Mouse (Mus musculus) heart, adult 2 months (tissue): ENCODE results near the gene Ndufa5.

Source experiments
- CTCF ChIP-seq: fragments of 200-600 bp; IDR thresholded peaks from 2 replicates; pipeline ENCODE4 v1.8.1; 2022; ENCODE audit warnings: antibody characterized with exemption, mild to moderate bottlenecking, moderate library complexity
- EP300 ChIP-seq: fragments of 200-500 bp; IDR thresholded peaks from 2 replicates; pipeline ENCODE4 v1.6.1; 2011; ENCODE audit warnings: low read depth, low read length, control low read depth; ENCODE audit not compliant: insufficient read depth
- POLR2A ChIP-seq: fragments of 200-500 bp; IDR thresholded peaks from 2 replicates; pipeline ENCODE4 v1.6.1; 2011; ENCODE audit warnings: mild to moderate bottlenecking, low read depth, low read length, control low read depth; ENCODE audit not compliant: insufficient read depth

DNA sequence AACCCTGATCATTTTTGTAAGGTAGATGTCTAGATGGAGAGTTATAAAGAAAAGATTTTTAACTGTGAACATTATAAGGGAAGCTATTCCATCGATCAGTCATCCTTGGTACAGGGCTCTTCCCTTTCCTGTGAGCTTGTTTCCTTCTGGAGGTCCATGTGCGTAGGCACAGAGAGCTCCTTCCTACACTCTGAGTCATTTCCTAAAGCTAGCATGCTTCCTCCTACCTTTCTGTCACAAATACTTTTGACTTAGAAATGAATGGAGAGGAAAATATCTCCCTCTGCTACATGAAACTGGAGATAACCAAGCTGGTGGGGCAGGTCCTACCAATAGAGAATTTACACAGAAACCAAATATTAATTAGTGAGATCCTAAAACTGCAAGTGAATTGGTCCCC lies 22.0 kb upstream of the Ndufa5 start:
- TF ChIP-seq CTCF (no peak), EP300 (no peak), POLR2A (no peak)
